Mouse (Mus musculus): ENCODE results near the gene Pgpep1.

The Pgpep1 gene

DNA sequence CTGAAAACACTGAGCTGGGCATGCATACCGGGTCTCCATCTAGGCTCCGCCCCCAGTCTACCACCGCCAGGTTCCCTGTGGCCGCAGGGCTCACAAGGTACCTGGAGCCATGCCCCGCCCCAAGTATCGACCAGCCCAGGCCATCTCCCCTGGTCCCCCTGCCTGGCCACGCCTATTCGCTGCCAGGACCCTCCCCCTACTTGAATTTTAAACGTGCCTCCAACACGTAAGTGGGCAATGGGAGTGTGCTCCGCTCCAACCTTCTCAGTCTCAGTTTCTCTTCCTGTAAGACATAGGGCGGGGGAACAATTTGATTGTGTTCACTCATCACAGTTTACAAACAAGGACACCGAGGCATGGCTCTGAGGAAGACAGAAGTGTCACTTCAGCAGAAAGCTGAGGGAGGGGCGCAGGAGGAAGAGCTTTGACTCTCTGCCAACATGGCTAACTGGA, at the start of gene Pgpep1:
Gene Pgpep1 (minus strand): TSS at position 116 of the 453 bp plus-strand sequence.
- DNase-seq (ENCODE audit: low spot score): peak; percentile 70

DNA sequence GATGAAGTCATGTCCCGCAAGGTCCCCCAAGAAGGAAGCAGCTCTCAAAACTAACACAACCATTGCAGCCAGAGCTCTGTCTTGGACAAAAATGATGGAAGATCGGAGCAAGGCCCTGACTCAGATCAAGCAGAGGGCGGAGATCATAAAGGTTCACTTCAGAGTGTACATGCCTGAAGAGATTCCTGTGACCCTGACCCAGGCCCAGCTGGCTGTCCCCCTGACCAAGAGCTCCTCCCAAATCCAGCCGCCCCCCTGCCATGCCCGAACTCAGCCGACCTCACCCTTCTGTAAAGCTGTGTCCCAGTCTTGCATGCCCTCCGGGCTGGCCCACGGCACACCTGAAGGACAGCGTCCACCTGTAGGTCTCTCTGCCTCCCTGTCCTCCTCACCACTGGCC, 49.6 kb upstream of the Pgpep1 start:
- no peak for DNase-seq (ENCODE audit: low spot score)

DNA sequence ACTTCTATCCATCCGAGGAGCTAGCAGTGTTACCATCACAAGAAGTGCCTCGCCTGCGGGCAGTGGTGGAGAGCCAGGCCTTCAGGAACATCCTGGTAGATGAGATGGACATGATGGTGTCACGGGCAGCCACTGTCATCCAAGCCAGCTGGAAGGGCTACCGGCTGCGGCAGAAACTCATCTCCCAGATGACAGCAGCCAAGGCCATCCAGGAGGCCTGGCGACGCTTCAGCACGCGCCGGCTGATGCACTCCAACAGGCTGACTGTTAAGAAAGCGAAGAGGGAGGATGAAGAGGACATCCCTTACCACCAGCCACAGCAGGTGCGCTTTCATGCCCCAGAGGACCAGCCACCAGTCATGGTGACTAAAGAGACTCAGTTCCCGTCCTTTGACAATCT, 48.1 kb upstream of the Pgpep1 start:
- DNase-seq (ENCODE audit: low spot score): no peak

DNA sequence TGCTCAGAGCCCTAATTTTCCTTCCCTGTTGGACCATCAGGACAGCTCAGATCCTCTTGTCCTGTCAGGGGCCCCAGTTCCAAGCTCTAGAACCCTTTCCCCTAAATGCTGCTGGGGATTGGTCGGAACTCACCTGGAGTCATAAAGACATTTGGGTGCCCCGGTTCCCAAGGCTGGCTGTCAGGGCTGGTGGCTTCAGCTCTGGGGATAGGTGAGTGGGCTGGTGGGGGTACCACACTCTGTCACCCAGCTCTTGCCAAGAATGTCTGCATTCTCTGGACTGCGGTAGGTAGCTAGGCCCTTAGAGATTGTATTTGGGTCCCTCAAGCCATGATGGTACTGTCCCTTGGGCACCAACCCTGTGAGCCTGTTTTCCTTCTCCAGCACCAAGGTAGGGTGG, 43.1 kb upstream of the Pgpep1 start, which contains the start of gene Iqcn:
Gene Iqcn (plus strand): TSS at position 171 of the 400 bp plus-strand sequence.
- DNase-seq (ENCODE audit: low spot score): no peak

DNA sequence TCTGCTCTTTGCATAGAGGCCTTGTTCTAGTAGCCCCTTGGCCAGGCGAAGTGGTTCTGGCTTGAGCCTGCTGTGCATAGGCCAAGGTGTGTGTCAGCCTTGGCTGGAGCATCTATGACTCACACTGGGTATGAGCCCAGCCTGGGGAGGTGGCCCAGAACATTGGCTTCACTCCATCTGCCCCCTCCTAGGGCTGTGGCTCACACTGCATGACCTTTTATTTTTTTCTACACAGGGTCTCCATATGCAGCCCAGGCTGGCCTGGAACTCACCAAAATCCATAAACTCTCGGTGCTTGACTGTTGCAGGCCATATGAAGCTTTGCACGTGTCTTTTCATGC, 42.6 kb upstream of the Pgpep1 start:
- DNase-seq (ENCODE audit: low spot score): no peak

DNA sequence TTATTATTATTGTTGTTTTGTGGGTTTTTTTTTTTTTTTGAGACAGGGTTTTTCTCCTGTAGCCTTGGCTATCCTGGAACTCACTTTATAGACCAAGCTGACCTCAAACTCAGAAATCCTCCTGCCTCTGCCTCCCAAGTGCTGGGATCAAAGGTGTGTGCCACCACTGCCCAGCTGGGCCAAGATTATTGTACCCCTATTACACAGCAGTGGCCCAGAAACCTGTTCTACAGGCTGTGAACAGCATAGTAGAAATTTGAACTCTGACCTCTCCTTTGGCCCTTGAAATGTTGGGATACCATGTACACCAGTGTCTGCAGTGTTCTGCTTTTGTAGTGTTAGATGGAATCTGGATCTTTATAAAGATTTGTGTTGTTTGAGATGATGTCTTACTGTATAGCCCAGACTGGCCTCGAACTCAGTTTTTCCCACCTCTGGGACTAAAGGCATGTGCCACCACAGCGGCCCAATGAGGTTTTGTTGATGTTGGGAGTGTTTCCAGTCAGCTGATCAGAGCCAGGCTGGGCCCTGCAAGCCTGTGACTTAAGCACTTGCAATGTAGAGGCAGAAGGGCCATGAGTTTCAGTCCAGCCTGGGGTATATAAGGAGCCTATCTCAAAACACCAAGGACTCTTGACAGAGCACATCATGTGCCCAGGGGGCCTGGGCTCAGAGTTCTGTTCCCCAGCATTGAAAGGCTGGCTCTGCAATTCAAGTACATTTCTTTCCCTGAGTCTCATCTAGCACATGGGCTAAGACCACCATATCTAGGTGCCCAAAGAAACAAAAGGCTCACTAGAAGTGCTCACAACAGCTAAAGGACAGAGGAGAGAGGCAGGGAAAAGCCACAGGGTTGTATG, 42.0 kb upstream of the Pgpep1 start:
- no peak for DNase-seq (ENCODE audit: low spot score)

DNA sequence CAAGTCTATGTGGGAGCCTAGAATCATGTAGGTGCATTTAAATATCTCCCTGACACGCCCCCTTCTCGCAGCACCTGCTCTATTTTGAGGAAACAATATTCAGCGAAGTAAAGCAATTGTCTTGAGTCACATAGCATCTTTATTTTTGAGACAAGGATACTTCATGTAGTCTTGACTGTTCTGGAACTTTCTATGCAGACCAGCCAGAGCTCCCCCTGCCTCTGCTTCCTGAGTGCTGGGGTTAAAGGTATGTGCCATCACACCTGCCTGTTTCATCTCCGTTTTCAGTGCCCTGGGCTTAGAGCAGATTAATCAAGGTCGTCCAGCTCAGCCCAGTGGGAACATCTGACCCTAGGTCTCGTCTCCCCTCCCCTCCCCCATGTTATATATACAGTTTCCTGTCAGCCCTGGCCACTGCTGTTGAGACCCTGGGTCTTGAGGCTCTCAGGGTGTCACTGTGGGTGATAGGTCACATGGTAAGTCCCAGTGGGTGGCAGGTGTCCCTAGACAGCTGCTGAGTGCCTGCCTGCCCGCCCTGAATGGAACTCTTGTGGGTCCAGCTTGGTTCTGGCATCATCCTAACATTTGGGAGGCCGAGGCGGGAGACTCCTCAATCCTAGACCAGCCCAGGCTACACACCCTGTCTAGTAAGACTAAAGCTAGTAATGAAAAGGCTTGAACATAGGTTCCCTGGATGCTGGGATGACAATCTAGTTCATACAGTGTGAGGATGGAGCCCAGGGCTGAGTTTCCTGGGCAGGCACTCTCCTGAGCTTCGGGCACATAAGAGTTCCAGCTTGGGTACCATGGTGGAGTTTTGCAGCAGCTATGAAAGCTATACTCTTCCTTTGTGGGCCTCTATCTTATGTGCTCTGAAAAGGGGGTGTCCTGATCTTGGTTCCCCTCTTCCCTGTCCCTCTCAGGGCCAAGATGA, 41.1 kb upstream of the Pgpep1 start:
- peak; percentile 26 for DNase-seq (ENCODE audit: low spot score)

DNA sequence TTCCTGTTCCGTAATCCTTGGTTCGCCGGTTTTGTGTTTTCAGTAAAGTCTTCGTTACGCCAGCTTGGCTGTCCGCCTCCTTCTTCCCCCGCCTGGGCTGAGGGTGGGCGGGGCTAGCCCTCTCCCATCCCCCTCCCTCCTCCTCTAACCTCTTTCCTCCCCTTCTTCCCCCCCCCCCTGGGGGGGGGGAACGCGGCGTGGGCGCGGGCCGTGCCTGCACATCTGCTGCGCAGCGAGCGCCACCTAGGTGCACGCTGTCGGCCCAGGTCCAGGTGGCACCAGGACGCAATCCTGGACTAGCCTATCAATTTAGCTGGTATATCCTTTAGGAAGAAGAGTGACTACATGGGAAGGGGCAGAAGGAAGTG, 40.4 kb upstream of the Pgpep1 start:
- DNase-seq (ENCODE audit: low spot score): peak; percentile 96

DNA sequence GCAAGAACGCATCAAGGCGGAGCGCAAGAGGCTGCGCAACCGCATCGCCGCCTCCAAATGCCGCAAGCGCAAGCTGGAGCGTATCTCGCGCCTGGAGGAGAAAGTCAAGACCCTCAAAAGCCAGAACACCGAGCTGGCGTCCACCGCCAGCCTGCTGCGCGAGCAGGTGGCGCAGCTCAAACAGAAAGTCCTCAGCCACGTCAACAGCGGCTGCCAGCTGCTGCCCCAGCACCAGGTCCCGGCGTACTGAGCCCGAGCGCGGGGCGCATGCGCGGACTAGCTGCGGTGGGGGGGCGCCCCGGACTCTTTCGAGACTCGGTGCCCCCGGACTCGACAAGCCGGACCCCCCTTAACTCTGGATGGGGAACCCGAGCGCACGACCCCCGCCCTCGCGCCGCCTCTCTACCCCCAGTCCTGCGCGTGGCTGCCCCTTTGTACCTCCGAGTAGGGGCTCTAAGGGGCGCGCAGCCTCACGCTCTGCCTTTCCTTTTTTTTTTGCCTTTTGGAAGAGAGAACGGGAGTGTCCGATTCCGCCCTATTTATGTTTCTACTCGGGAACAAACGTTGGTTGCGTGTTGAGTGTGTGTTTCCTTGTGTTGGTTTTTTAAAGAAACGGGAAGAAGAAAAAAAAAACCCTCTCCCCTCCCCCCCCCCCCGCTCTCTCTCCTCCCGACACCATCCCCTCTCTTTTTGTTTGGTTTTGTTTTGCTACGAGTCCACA, 39.8 kb upstream of the Pgpep1 start:
- peak; percentile 84 for DNase-seq (ENCODE audit: low spot score)

DNA sequence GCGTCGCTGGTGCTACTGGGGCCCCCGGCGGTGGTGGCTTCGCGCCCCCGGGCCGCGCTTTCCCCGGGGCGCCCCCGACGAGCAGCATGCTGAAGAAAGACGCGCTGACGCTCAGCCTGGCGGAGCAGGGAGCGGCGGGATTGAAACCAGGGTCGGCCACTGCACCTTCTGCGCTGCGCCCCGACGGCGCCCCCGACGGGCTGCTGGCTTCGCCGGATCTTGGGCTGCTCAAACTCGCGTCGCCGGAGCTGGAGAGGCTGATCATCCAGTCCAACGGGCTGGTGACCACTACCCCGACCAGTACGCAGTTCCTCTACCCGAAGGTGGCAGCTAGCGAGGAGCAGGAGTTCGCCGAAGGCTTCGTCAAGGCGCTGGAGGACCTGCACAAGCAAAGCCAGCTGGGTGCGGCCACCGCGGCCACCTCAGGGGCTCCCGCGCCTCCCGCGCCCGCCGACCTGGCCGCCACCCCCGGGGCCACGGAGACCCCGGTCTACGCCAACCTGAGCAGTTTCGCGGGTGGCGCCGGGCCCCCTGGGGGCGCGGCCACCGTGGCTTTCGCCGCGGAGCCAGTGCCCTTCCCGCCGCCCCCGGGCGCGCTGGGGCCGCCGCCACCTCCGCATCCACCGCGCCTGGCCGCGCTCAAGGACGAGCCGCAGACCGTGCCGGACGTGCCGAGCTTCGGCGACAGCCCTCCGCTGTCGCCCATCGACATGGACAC, 39.1 kb upstream of the Pgpep1 start:
- DNase-seq (ENCODE audit: low spot score): no peak

DNA sequence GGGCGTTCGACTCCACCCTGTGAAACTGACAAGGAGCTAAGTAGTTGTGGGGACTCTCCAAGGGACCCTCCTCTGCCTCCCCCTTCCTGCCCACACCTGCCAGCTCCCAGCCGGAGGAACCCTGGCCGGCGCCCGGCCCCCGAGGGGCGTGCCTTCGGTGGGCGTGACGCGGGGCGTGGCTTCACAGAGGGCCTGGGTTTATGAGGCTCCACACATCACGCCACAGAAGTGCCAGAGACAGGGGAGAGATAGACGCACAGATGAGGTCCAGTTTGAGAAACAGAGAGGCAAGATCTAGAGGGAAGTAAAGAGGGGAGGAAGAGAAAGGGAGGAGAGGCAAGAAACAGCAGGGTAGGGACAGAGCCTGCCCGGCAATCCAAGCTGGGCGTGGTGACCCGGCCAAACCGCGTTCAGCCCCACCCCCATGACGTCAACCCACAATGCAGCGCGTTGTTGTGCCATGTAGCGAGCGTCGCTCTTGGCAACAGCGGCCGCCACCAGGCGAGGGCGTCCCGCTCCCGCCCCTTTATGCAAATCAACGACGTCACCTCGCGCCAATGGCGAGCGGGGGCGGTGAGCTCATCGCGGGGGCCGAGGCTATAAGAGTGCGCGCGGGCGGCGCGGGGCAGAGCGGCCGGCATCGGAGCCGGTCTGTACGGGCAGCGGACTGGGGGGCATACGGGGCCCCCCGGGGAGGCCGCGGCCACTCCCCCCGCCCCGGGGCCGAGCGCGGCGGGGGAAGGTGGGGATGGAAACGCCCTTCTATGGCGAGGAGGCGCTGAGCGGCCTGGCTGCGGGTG, 38.3 kb upstream of the Pgpep1 start, which contains the start of gene Jund:
Gene Jund (plus strand): TSS at position 640 of the 800 bp plus-strand sequence.
- DNase-seq (ENCODE audit: low spot score): peak; percentile 99

DNA sequence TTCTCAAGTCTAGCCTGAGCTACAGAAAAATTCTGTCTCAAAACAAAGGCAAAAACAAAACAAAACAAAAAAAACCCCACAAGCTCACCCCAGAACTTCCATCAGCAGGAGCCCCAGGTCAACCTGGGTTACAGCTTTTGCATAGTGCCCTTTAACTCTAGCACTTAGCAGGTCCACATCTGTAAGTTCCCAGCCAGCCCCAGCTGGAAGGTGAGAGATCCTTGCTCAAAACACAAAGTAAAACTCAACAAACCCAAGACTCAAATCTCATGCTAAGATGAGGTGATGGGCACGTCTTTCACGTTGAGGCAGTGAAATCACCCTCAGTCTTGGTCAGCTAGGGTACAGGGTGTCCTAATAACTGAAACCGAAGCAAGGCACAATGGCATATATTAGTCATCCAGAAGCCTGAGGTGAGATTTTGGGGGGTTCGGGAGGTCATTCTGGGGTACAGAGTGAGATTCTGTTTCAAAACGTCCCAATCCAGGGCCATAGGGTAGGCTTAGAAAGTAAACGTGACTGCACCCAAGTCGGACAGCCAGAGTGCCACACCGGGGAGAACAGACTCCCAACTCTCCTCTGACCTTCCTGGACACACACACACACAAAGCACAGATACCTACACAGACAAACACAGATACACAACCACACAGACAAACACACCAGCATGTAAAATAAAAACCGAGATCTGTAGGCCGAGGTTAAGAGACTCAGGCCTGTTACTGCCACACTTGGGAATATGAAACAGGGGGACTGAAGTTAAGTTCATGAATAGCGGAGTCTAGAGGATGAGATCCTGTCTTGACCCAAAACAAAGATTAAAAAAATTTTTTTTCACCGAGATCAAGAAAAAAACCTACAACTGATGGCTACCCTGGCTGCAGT, 37.4 kb upstream of the Pgpep1 start:
- no peak for DNase-seq (ENCODE audit: low spot score)

DNA sequence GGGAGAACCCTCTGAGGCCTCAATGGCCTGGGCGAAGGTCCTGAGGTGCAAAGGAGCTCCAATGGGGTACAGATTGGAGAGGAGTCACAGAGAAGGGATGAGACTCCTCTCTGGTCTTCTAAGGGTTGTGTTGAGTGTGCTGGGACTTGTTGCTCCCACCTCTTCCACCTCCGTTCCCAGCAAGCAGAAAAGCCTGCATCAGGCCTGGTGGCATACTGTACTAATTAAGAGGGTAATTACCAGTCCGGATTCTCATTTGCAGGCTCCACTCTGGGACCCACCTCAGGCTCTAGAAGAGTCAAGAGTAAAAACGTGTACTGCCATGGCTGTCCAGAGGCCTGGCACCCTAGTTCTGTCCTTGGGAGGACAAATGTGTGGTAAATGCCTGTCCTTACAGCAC, 36.8 kb upstream of the Pgpep1 start:
- DNase-seq (ENCODE audit: low spot score): no peak

DNA sequence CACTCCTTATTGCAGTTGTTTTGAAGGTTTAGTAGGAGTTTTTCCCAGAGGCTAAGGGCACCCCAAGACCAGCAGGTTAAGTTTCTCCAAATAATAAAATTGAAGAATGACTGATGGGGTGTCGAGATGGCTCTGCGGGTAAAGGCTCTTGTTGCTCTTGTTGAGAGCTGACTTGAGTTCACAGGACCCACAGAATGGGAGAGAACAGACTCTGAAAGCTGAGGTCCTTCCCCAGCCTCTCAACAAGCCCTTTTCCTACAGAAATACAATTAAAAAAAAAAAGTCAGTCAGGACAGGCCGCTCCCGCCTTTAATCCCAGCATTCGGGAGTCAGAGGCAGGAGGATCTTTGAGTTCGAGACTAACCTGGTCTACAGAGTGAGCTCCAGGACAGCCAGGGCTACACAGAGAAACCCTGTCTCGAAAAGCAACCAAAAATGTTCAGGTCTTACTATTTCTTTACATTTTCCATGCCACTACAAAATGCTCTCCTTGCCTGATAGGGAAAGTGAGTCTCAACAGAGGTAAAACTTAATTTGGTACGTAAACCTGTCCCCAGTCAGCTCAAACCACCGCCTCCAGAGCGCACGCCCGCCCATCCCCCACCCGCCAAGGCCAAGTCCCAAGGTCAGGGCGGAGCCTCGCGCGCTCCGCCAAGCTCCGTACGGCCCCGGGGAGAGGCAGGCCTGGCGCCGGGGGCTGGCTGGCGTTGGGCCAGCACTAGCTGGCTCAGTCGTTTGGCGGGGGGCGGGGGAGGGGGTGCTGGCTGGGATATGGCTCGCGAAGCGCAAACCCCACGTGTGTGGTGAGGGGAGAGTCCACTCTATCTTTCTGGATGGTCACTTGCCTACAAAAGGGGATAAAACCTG, 36.1 kb upstream of the Pgpep1 start:
- DNase-seq (ENCODE audit: low spot score): peak; percentile 87

DNA sequence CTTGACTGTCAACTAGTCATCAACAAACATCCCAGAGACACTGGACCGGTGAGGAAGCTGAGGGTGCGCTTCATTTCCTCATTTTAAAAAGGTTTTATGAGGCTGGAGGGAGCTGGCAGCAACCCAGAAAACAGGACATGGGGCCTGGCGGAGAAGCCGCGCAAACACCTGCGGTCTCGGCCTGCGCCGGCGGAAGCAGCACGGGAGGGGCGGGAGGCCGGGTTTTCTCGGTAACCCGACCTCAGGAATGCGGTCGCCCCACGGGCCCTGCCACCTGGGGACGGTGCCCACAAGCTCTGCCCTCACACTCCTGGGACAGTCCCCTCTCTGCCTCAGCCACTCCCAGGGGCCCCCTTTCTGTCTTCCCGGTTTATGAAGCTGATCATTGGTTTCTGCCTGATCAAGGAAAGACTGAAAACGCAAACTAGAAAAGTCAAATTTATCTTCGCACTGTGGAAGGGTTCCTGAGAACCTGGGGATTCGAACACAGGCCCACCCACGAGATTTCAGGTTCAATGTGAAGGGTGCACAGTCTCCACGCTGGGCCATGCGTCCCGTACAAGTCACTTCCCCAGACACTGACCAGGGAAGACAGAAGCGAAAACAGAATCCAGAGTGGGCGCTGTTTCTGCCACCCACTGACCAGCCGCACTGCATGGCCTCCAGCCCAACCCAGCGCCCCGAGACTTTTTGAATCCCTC, 35.3 kb upstream of the Pgpep1 start:
- DNase-seq (ENCODE audit: low spot score): peak; percentile 23

DNA sequence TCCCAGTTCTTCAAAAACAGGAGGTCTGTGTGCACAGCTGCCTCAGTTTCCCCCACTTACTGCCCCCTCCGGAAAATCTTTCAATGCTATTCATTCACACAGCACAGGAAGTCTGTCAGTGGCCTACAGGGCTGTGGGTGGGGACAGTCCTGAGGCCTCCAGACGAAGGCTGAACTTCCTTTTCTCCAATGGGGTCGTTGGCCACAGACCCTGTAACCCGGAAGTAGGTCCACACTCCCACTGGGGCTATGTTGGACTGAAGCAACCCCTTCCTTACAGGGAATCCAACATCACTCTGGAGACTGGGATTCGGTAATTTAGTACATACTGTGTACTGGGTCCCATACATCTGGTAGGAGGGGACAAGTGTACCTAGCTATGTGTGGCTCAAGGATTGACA, 33.4 kb upstream of the Pgpep1 start:
- no peak for DNase-seq (ENCODE audit: low spot score)

DNA sequence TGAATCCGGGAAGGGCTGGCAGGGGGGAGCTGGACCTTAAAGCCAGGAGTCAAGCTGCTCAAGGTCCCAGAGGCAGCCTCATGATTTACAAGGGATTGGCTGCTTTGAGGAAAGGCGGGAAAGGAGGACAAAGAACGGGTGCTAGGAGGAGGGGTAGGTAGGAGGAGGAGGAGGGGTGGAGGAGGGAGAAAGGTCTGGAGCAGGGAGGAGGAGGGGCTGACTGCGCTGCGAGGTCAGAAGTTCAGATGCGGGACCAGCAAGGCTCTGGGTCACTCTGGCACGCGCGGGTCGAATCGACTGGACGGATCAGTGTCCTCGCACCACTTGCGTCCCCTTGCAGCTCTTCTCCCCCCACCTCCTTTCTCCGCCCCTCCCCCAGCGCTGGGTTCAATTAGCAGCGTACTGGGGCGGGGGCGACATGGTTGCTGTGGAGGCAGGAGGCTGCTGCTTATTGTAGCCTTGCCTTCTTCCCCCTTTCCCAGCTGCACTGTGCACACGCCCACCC, 31.6 kb upstream of the Pgpep1 start:
- DNase-seq (ENCODE audit: low spot score): peak; percentile 96

DNA sequence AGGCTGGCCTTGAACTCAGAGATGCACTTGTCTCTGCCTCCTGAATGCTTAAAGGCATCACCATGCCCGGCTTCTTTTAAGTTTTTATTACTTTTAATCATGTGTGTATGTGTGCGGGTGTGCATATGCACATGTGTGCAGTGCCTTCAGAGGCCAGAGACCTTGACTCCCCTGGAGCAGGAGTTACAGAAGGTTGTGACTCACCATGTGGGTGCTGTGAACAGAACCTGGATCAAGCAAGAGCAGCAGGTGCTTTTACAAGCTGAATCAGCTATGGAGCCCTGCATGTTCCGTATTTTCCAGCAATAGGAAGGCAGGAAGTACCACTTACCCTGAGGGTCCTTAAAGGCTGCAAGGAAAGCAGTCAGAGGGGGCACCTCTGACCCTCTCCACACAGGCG, 31.0 kb upstream of the Pgpep1 start:
- no peak for DNase-seq (ENCODE audit: low spot score)
